Mouse (Mus musculus) ES-Bruce4 (cell line): Measurements from ENCODE around the gene Smtnl1. TPM values are rescaled to one million over a fixed set of nuclear protein-coding genes. Genes with fewer than 3 reads are reported as not detected.

ENCODE experiments used
- H3K27ac ChIP-seq: 2 replicates; pipeline ENCODE4 v1.5.1; 2012; ENCODE audit warnings: low read length, inconsistent platforms; ENCODE audit not compliant: insufficient read depth
- H3K27me3 ChIP-seq: 2 replicates; pipeline ENCODE4 v1.6.1; 2012; ENCODE audit warnings: mild to moderate bottlenecking, low read length, inconsistent platforms; ENCODE audit not compliant: control insufficient read depth, poor library complexity, insufficient read depth, severe bottlenecking
- H3K36me3 ChIP-seq: 2 replicates; pipeline ENCODE4 v1.6.1; 2012; ENCODE audit warnings: inconsistent platforms, mild to moderate bottlenecking, low read length, moderate library complexity; ENCODE audit not compliant: control insufficient read depth, poor library complexity, insufficient read depth, severe bottlenecking
- H3K4me1 ChIP-seq: one replicate; pipeline ENCODE4 v1.8.1; 2011; ENCODE audit warnings: low read length; ENCODE audit not compliant: control insufficient read depth, insufficient read depth
- H3K4me3 ChIP-seq: 2 replicates; pipeline ENCODE4 v1.5.1; 2011; ENCODE audit warnings: low read depth, mild to moderate bottlenecking, low read length
- H3K9ac ChIP-seq: 2 replicates; pipeline ENCODE4 v1.6.1; 2012; ENCODE audit warnings: low read depth, mild to moderate bottlenecking, inconsistent platforms; ENCODE audit not compliant: poor library complexity, severe bottlenecking
- H3K9me3 ChIP-seq: replicated peaks from 2 replicates; pipeline ENCODE4 v1.6.1; 2012; ENCODE audit warnings: mild to moderate bottlenecking, low read length, inconsistent platforms; ENCODE audit not compliant: control insufficient read depth, poor library complexity, insufficient read depth, severe bottlenecking
- CTCF ChIP-seq: IDR thresholded peaks from one replicate; pipeline ENCODE4 v1.8.1; 2011; ENCODE audit warnings: low read depth, low read length
- EP300 ChIP-seq: IDR thresholded peaks from 2 replicates; pipeline ENCODE4 v1.6.1; 2011; ENCODE audit warnings: low read depth, low read length; ENCODE audit not compliant: insufficient read depth
- POLR2A ChIP-seq: IDR thresholded peaks from one replicate; pipeline ENCODE4 v1.8.1; 2011; ENCODE audit warnings: low read length; ENCODE audit not compliant: insufficient read depth
- polyA plus RNA-seq: library from polyadenylated mRNA; stranded (reverse); fragments of >200 nt; gene quantifications from 2 replicates; pipeline ENCODE4 v1.2.4, GENCODE M21; 2011; ENCODE audit warnings: low read depth; ENCODE audit not compliant: missing spikeins, insufficient read depth, insufficient read length

Smtnl1 gene
- polyA plus RNA-seq, 1 experiment, result 2.6 TPM

DNA sequence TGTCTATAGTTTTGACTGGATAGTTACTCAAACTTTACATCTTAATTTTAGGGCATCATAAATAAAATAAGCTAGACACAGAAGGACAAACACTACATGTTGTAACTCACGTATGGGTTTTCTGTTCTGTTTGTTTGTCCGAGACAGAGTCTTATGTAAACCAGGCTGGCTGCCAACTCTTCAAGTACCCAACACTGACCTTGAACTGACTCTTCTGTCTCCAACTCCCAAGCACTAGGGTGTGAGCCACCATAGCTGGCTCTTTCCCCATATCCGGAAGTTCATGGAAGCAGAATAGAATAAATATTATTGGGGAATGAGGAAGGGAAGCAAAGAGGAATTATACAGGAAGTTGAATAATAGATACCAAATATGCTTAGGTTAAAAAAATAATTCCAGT is 29.9 kb downstream of the Smtnl1 start:
- H3K9ac ChIP-seq, result no peak overlapping the region
- H3K36me3 ChIP-seq, result no peaks in the 10 kb centered on the region
- no peak overlapping the region for H3K4me3 ChIP-seq
- TF ChIP-seq CTCF (no peak), EP300 (no peak), POLR2A (no peak)
- H3K27ac ChIP-seq, result no peak overlapping the region
- no peaks in the 10 kb centered on the region for H3K4me1 ChIP-seq
- peaks cover 10% of the 10 kb centered on the region for H3K9me3 ChIP-seq
- no peaks in the 10 kb centered on the region for H3K27me3 ChIP-seq

DNA sequence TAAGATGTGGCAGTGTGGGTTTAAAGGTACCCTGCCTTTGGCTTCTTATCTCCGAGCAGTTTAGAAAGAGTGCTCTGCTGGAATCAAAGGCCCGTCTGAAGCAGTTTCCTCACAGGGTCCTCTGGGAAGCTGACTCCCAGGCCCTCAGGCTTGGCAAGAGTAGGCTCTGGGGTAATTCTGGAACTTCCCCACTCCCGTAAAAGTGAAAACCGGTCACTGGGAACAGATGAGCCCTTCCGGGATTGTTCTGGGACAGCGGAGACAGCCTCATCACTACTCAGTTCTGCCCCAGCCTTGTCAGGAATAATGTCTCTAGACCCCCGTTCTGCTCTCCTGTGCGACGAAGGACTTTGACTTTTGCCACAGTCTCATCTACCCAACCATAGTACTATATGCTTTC is 32.0 kb downstream of the Smtnl1 start:
- Histone ChIP-seq H3K4me1 (no peaks in the 10 kb centered on the region), H3K27ac (no peak overlapping the region), H3K9ac (no peak overlapping the region), H3K27me3 (no peaks in the 10 kb centered on the region; the same call in 1 of the 2 replicates), H3K9me3 (peaks cover 10% of the 10 kb centered on the region), H3K4me3 (no peak overlapping the region), H3K36me3 (no peaks in the 10 kb centered on the region)
- TF ChIP-seq POLR2A (no peak), CTCF (no peak), EP300 (no peak)

DNA sequence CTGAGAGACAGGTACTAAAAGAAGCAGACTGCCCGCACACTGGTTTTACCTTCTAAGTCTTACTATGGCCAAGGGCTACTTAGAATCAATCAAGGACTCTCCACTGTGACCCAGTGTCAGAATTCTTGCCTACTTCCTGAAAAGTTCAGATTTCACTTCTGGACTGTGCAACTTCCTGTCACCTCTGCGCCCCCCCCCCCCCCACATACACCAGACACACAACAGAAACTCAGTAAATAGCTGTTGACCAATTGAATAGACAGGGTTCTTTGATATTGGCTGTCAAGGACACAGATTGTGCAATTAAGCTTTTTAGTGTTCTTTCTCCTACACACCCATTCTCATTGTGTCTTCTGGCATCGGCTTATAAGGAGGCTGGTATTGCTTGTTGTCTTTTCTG is 34.1 kb downstream of the Smtnl1 start:
- Histone ChIP-seq H3K4me3 (no peak overlapping the region), H3K9me3 (no peaks in the 10 kb centered on the region), H3K27me3 (no peaks in the 10 kb centered on the region; the same call in 1 of the 2 replicates), H3K36me3 (no peaks in the 10 kb centered on the region), H3K4me1 (no peaks in the 10 kb centered on the region), H3K27ac (no peak overlapping the region), H3K9ac (no peak overlapping the region)
- TF ChIP-seq EP300 (no peak), POLR2A (no peak)

DNA sequence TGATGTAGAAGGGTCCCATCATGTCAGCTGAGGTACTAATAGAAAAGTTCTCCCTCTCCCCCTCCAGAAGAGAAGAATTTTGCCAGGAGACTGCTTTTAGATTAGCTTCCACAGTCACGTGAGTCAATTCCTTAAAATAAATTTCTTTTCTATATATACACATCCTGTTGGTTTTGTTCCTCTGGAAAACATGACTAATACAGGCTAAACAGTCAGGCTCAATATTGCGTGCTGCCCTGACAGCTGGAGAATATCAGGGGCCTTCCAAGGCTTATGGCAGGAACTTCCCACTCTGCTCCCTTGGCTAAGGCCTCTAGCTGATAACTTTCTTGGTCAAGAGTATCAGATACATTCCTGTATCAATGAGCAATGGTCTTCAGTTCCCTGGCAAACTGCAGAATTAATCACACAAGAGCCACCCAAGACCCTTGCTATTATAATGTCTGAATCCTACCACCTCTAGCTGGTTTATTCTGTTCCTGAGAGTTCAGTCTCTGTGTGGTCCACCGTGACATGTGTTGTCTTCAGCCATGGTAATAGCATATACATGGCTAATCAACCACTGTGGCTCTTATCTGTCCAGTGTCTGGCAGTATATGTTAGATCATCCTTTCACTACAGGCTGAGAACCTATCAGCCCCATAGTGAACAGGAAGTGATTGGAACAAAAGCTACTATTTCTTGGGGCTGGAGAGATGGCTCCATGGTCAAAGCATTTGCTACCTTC is 38.4 kb downstream of the Smtnl1 start:
- TF ChIP-seq CTCF (no peak), POLR2A (no peak), EP300 (no peak)
- Histone ChIP-seq H3K27ac (no peak overlapping the region), H3K9ac (no peak overlapping the region), H3K4me3 (no peak overlapping the region), H3K36me3 (no peaks in the 10 kb centered on the region), H3K4me1 (no peaks in the 10 kb centered on the region), H3K9me3 (no peaks in the 10 kb centered on the region), H3K27me3 (no peaks in the 10 kb centered on the region; the same call in 1 of the 2 replicates)

DNA sequence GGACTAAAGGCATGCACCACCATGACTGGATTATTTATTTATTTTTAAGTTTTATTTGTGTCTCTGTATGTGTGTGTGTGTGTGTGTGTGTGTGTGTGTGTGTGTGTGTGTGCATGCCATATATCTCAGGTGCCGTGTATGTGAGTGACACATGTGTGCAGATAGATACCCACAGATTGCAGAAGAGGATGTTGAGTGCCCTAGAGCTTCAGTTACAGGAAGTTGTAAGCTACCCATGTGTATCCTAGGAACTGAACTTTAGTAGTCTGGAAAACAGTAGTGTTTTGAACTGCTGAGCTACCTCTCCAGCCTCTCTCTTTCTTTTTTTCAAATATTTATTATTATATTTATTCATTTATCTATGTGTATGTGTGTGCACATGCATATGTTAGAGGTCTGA is 39.1 kb downstream of the Smtnl1 start:
- Histone ChIP-seq H3K9ac (no peak overlapping the region), H3K27me3 (no peaks in the 10 kb centered on the region; the same call in 1 of the 2 replicates), H3K4me1 (no peaks in the 10 kb centered on the region), H3K4me3 (no peak overlapping the region), H3K36me3 (no peaks in the 10 kb centered on the region), H3K27ac (no peak overlapping the region), H3K9me3 (no peaks in the 10 kb centered on the region)
- no peak for TF ChIP-seq POLR2A
- TF ChIP-seq CTCF, result no peak
- no peak for TF ChIP-seq EP300

DNA sequence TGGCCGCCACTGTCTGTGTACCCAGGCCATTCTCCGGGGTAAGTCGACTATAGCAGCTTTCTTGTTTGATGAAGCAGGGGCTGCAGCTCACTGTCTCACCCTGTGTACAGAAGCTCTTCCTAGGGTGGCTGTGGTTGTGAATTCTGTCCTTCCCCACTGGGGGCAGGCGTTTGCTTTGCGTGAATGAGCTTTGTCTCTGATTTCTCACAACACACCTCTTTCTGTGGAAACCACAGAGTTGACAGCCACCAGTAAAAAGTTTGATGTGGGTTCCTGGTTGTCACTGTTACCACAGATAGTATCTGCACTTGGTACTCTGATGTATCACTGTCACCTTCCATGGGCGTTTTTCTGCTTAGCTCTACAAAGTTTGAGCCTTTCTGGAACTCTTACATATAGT is 43.2 kb downstream of the Smtnl1 start:
- Histone ChIP-seq H3K36me3 (no peaks in the 10 kb centered on the region), H3K27ac (no peak overlapping the region), H3K9ac (no peak overlapping the region), H3K4me1 (peaks cover under 1% of the 10 kb centered on the region), H3K4me3 (no peak overlapping the region), H3K9me3 (no peaks in the 10 kb centered on the region), H3K27me3 (no peaks in the 10 kb centered on the region)
- TF ChIP-seq POLR2A (no peak), EP300 (no peak), CTCF (no peak)
